Mouse (Mus musculus) CD4-positive, CD25-positive, alpha-beta regulatory T cell, adult 2 months (primary cell): ENCODE measurements around the gene Focad.

Experiments used
- DNase-seq: peaks from one replicate; pipeline ENCODE4 v3.0.0-alpha.2; 2012; ENCODE audit warnings: low read depth, low spot score

Gene Focad

GRCm38 (mm10) chr4:88209351-88209814, 115.0 kb downstream of the Focad start:
- no peak for DNase-seq

DNA sequence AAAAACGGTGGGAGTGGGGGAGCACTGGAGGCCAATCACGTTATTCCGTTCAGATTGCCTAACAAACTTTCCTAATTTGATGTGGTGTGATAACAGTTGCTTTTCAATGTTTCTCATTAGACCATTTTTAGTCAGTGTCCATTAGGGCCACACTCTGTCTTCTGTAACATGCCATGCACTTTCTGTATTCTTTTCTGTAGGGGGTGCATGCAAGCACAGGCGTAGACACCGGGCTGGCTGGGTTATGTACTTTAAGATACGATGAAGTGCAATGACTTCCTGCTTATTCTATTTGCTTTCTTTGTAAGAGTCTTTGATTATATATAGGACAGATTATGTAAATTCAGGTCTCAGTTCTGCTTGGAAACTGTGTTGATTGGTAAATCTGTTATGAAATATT, 116.2 kb downstream of the Focad start:
- no peak for DNase-seq

DNA sequence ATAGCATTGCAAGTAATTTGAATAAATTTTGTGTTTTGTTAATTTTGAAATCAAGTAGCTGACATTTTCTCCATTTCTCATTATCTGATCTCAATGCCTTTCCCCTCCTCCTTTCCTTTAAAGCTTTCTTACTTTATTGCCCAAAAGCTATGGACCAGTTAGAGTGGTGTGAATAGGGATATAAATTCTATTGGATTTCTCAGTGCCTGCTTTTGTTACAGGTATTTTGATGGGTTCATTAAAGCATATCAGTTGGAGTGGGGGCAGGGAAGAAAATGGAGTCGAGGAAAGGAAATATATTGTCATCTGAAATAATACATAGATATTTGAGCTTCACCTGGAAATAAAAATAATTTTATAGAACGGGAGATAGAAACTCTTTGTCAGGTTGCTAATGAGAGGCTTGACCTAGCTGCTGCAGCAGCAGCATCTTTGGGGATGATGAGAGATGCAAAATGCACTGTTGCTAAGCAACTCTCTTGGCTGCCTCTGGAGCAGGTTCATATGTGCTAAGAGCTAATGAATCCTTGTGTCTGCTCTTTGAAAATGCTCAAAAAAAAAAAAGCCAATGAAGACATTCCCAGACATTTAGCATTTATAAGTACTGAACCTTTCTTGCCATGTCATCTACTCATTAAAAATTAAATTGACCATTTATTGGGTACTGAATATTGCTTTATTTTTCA, 116.9 kb downstream of the Focad start:
- DNase-seq: no peak

DNA sequence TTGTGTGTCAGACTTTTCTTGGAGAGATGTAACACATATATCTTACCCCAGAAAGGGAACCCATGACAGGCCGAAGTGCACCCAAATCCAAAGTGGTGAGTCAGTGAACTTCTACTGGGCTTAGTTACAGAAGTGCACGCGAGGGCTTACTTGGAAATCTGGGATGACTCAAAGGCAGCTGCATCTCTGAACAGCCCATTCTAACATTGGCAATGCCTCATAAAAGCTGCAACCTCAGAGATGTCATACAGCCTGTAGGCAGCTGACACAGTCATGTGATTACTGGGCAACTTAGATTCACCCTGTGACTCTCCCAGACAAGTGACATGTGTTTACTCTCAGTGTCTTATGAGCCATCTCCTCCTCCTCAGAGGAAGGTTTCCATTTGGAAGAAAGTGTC, 119.5 kb downstream of the Focad start:
- no peak for DNase-seq

GRCm38 (mm10) chr4:88218286-88218685, 123.9 kb downstream of the Focad start:
- DNase-seq: no peak

- DNase-seq: peak; percentile 14
These were observed 124.4 kb downstream of the Focad start for GRCm38 (mm10) chr4:88218797-88219196.

DNA sequence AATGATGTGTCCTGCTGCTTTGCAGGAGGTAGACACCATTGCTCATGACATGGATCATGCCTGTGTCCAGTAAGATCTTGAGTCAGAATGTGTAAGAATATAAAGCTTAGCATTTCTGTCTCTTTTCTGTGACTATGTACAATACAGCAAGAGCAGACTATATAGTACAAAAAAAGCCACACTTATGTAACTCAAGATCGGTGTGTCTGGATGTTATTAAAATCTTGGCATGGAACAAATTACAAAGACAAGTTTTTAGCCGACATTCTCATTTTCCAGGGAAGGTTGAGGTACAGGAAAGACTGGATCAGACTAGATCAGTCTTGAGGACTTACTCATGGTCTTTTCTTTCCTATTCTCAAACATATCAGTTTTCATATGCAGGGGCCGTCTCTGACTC, 136.9 kb downstream of the Focad start:
- no peak for DNase-seq

DNA sequence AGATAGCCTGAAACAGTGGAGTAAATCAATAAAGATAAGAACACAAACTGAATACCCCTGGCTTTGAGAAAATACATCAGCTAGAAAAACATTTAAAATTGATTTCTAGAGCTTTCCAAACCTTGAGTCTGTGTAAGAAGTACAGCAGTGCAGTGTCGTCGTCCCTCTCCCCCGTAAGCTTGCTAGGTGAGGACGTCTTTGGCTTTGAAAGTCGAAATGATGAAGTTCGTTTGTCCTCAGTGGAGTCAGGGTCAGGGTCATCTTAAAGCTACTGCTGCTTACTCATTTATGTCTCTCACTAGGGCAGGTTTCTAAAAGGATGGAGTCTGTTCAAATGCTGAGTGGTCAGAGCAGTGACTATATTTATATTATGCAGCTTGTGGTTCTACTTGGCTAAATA, 141.5 kb downstream of the Focad start:
- no peak for DNase-seq

- no peak for DNase-seq
These were observed 142.7 kb downstream of the Focad start for GRCm38 (mm10) chr4:88236926-88237756.

- DNase-seq: no peak
These were observed 143.9 kb downstream of the Focad start for GRCm38 (mm10) chr4:88238351-88238750.

DNA sequence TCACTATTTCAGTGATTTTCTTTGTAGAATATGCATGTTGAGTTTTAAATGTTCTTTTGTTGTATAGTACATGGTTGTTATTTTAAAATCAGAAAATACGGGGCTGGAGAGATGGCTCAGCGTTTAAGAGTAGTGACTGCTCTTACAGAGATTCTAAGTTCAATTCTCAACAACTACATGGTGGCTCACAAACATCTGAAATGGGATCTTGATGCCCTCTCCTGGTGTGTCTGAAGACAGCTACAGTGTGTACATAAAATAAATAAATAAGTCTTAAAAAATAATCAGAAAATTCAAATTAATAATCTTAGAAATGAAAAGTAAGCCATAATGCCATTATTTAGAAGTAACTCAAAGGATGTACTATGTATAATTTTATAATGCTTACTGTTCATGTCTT, 149.4 kb downstream of the Focad start:
- peak; percentile 4 for DNase-seq

- no peak for DNase-seq
These were observed 151.1 kb downstream of the Focad start for GRCm38 (mm10) chr4:88245494-88245893.

GRCm38 (mm10) chr4:88261349-88261748, 166.9 kb downstream of the Focad start:
- DNase-seq: no peak

DNA sequence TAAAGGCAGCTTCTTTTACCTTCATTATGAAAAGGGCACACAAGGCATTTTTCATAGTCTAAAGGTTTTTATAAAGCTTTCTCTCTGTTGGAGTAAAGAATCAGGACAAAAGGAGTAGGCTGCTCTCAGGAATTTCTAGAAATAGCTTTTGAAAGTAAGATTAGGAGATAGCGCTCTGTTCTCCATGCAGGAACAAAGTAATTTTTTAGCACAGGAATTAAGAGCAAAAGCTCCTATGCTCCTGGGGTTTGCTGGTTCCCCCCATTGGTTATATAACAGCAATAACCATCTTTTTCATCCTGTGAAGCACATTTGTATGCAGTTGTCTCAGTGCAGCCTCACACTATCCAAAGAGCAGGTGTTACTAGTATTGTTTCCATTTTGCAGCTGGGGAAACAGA, 170.1 kb downstream of the Focad start:
- DNase-seq: no peak

DNA sequence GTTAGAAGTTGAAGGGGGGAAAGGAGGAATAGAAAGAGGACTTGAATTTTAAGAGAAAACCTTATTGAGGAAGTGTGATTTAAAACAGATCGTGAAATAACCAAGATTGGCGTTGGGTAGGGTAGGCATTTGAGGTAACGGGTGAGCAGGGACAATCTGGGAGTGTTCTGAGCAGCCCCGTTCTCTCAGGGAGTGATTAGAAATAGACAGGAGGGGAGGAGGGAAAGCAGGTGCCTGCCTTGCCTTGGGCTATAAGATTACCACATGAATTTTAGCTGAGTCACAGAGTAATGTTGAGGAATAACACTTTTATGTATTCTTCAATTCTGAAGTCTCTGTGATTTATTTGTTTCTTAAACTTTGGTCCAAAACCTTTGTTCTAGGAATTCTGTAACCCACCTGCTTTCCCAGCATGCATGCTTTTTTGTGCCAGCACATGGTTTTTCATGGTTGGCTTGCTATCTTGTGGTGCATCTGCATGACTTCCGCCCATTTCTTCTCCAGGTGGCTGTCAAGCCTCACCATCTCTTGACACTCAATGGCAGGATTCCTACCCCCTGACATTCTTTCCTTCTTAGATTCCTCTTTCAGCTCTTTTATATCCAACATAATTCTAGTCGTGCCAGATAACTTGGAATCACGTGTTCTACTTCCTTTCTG, 176.1 kb downstream of the Focad start:
- DNase-seq: no peak

- DNase-seq: peak; percentile 31
These were observed 181.2 kb downstream of the Focad start for GRCm38 (mm10) chr4:88275571-88276041.

- no peak for DNase-seq
These were observed 181.8 kb downstream of the Focad start for GRCm38 (mm10) chr4:88276058-88276734.

DNA sequence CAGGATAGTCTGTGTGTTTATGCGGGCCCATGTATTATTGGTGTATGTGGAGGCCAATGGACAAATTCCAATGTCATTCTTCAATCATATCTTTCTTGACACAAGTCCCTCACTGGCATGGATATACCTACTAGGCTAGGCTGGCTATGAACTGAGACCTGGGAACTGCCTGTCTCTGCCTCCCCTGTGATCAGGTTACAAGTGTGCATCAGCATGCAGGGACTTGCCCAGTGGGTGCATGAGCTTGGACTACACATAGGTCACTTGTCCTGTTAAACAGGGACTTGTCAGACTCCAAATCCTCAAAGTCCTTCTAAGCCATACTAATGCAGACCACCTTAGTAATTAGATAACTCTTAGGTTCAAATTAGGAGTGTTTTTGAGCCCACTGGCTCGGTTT, 184.1 kb downstream of the Focad start:
- no peak for DNase-seq

DNA sequence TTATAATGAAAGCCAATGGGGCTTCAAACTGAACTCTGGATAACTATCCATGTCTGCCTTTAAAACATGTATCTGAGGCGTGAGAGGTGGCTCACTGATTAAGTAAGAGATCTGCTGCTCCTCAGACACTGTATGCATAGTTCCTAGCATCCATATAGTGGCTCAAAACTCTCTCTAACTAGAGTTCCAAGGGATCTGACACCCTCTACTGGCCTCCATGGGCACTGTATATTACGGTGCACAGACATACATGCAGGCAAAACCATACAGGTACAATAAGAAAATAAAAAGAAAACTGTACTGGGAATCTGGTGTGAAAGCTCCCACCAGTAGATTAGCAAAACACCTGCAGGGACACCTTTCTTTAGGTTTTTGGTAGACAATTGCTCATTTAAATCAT, 186.1 kb downstream of the Focad start:
- peak; percentile 23 for DNase-seq

- no peak for DNase-seq
These were observed 201.1 kb downstream of the Focad start for GRCm38 (mm10) chr4:88295537-88295936.

DNA sequence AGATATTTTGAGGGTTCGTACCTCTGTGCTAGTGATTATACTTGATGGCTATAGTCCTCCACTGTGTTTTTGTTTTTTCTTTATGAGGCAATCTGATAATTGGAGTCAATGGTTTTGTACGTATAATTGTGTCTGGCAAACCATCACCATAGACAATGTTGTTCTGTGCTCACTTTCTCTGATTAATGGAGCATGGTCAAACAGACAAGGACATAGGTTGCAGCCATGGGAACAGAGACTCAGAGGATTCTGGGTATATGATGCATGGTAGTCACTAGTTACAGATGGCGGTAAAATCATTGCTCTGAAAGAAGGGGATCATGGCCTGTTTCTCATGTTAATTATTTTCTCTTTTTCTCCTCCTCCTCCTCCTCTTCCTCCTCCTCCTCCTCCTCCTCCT, 205.1 kb downstream of the Focad start:
- DNase-seq: no peak
